Mouse (Mus musculus): ENCODE data around the gene Prm1. TPM values are rescaled to one million over a fixed set of nuclear protein-coding genes. Genes with fewer than 3 reads are reported as not detected.

Prm1 gene
- total and polyA plus RNA-seq, 2 experiments from 2014 or later: not detected

DNA sequence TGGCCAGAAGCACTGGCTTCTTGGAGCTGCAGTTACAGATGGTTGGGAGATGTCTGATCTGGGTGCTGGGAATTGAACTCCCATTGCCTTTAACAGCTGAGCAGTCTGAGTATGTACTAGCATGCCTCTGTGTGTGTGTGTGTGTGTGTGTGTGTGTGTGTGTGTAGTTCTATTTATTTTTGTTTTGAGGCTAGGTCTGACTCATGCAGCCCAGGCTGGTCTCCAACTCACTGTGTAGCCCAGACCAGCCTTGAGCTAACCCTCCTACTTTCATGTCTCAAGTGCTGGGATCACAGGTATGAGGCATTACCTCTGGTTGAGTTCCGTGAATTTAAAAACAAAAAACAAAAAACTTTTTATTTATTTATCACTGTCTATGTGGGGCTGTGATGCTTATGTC lies 18.9 kb upstream of the Prm1 start:
- WGBS: 95% methylated on average over 1 of the region's 1 CpGs
- no peaks in the 10 kb centered on the region for H3K9me3 ChIP-seq (ENCODE audit: low read length)
- ATAC-seq (no peak), DNase-seq (no peak)
- no peak overlapping the region for H3K27ac ChIP-seq (ENCODE audit: low read depth, low read length)
- no peaks in the 10 kb centered on the region for H3K36me3 ChIP-seq (ENCODE audit: insufficient read depth)
- no peaks in the 10 kb centered on the region for H3K4me1 ChIP-seq (ENCODE audit: insufficient read depth)
- H3K27me3 ChIP-seq (ENCODE audit: insufficient read depth, low read length): no peaks in the 10 kb centered on the region
- no peak for TF ChIP-seq CTCF (IDR thresholded peaks at IDR 0.05; ENCODE audit: low read depth)
- no peak overlapping the region for H3K4me3 ChIP-seq (ENCODE audit: low read depth, low read length)
- H3K9ac ChIP-seq: no peak overlapping the region
- no peak overlapping the region for H3K4me2 ChIP-seq (ENCODE audit: low read depth)

GRCm38 (mm10) chr16:10821387-10821786 lies 15.7 kb upstream of the Prm1 start:
- no peaks in the 10 kb centered on the region for H3K27me3 ChIP-seq (ENCODE audit: insufficient read depth, low read length)
- 82% methylated on average over 4 of the region's 4 CpGs for WGBS
- H3K4me1 ChIP-seq (ENCODE audit: insufficient read depth): no peaks in the 10 kb centered on the region
- H3K27ac ChIP-seq (ENCODE audit: low read depth, low read length): no peak overlapping the region
- no peak overlapping the region for H3K4me3 ChIP-seq (ENCODE audit: low read depth, low read length)
- H3K36me3 ChIP-seq (ENCODE audit: insufficient read depth): no peaks in the 10 kb centered on the region
- H3K9me3 ChIP-seq (ENCODE audit: low read length): no peaks in the 10 kb centered on the region
- H3K9ac ChIP-seq: no peak overlapping the region
- DNase-seq (no peak), ATAC-seq (no peak)
- TF ChIP-seq CTCF (IDR thresholded peaks at IDR 0.05; ENCODE audit: low read depth): no peak
- H3K4me2 ChIP-seq (ENCODE audit: low read depth): no peak overlapping the region

DNA sequence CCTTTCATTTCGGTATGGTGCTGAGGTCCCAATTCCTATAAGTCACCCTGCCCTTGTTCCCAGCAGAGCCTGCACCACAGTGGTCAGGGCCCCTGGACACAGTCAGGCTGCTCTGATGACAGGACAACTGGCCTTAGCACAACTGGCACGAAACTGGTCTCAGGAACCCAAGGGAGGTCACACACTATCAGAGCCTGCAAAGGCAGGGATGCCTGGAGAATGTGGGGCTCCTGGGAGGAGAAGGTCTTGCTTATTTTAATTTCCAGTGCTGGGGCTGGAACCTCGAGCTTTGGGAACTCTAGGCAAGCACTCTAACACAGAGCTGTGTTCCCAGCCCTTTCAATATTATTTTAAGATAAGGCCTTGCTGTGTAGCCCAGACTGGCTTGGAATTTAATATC lies 14.3 kb upstream of the Prm1 start:
- H3K4me3 ChIP-seq (ENCODE audit: low read depth, low read length): no peak overlapping the region
- DNase-seq (no peak), ATAC-seq (no peak)
- H3K4me1 ChIP-seq (ENCODE audit: insufficient read depth): no peaks in the 10 kb centered on the region
- H3K27ac ChIP-seq (ENCODE audit: low read depth, low read length): no peak overlapping the region
- TF ChIP-seq CTCF (IDR thresholded peaks at IDR 0.05; ENCODE audit: low read depth): no peak
- WGBS: 85% methylated on average over 3 of the region's 3 CpGs
- no peaks in the 10 kb centered on the region for H3K27me3 ChIP-seq (ENCODE audit: insufficient read depth, low read length)
- H3K36me3 ChIP-seq (ENCODE audit: insufficient read depth): no peaks in the 10 kb centered on the region
- no peak overlapping the region for H3K9ac ChIP-seq
- H3K9me3 ChIP-seq (ENCODE audit: low read length): no peaks in the 10 kb centered on the region
- no peak overlapping the region for H3K4me2 ChIP-seq (ENCODE audit: low read depth)

DNA sequence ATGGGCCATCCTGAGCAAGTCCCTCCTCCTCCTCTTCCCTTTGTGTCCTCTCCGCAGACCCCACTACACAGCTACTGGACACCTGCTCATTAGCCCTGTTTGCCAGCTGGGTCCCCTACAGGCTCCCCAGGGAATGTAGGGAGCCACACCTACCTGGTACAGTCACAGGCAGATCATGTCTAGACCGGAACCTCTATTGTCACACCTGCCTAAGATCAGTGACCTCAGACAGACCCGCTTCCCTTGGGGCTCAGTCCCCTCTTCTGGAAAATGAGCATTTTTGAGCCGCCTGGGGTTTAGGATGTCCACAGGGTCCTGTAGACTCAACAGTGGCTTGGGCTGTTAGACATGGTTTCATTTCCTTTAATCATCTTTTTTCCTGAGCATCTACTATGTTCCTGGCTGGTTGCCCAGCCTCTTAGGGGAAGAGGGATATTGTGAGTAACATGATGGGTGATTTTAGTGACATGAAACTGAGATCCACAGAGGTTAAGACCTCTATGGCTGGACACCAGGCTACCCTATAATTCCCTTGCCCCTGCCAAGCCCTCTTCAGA lies 13.0 kb upstream of the Prm1 start:
- Histone ChIP-seq H3K36me3 (ENCODE audit: insufficient read depth) (no peaks in the 10 kb centered on the region), H3K9ac (no peak overlapping the region), H3K4me1 (ENCODE audit: insufficient read depth) (no peaks in the 10 kb centered on the region), H3K27ac (ENCODE audit: low read depth, low read length) (no peak overlapping the region), H3K4me3 (ENCODE audit: low read depth, low read length) (no peak overlapping the region), H3K27me3 (ENCODE audit: insufficient read depth, low read length) (no peaks in the 10 kb centered on the region), H3K9me3 (ENCODE audit: low read length) (no peaks in the 10 kb centered on the region), H3K4me2 (ENCODE audit: low read depth) (no peak overlapping the region)
- no peak for DNase-seq
- no peak for TF ChIP-seq CTCF (IDR thresholded peaks at IDR 0.05; ENCODE audit: low read depth)
- 76% methylated on average over 4 of the region's 4 CpGs for WGBS
- ATAC-seq: no peak

GRCm38 (mm10) chr16:10814864-10815263 lies 9.2 kb upstream of the Prm1 start:
- no peak for DNase-seq
- no peak for ATAC-seq
- no peaks in the 10 kb centered on the region for H3K27me3 ChIP-seq (ENCODE audit: insufficient read depth, low read length)
- H3K36me3 ChIP-seq (ENCODE audit: insufficient read depth): no peaks in the 10 kb centered on the region
- H3K27ac ChIP-seq (ENCODE audit: low read depth, low read length): no peak overlapping the region
- TF ChIP-seq CTCF (IDR thresholded peaks at IDR 0.05; ENCODE audit: low read depth): no peak
- no peak overlapping the region for H3K4me2 ChIP-seq (ENCODE audit: low read depth)
- H3K9ac ChIP-seq: no peak overlapping the region
- H3K9me3 ChIP-seq (ENCODE audit: low read length): no peaks in the 10 kb centered on the region
- H3K4me3 ChIP-seq (ENCODE audit: low read depth, low read length): no peak overlapping the region
- H3K4me1 ChIP-seq (ENCODE audit: insufficient read depth): no peaks in the 10 kb centered on the region
- WGBS: 93% methylated on average over 4 of the region's 4 CpGs

DNA sequence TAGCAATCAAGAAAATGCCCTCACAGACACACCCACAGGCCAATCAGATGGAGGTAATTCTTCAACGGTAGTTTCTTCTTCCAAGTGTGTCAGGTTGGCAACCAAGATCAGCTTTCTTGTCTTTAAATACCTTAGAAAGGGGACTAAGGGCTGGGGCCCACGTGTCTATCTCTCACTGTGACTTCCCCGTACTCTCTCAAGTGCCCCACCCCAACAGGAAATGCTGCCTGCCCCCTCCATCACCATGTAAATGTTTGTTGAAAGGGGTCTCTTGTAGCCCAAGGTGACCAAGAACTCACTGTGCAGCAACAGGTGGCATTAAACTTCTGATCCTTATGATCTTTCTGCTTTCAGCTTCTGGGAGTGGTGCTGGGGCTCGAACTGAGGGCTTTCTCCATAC lies 8.1 kb upstream of the Prm1 start:
- H3K4me2 ChIP-seq (ENCODE audit: low read depth): no peak overlapping the region
- no peak for DNase-seq
- no peak overlapping the region for H3K4me3 ChIP-seq (ENCODE audit: low read depth, low read length)
- no peaks in the 10 kb centered on the region for H3K27me3 ChIP-seq (ENCODE audit: insufficient read depth, low read length)
- no peak for TF ChIP-seq CTCF (IDR thresholded peaks at IDR 0.05; ENCODE audit: low read depth)
- ATAC-seq: no peak
- H3K36me3 ChIP-seq (ENCODE audit: insufficient read depth): no peaks in the 10 kb centered on the region
- H3K9ac ChIP-seq: no peak overlapping the region
- 74% methylated on average over 4 of the region's 4 CpGs for WGBS
- no peaks in the 10 kb centered on the region for H3K4me1 ChIP-seq (ENCODE audit: insufficient read depth)
- no peak overlapping the region for H3K27ac ChIP-seq (ENCODE audit: low read depth, low read length)
- H3K9me3 ChIP-seq (ENCODE audit: low read length): no peaks in the 10 kb centered on the region

- Histone ChIP-seq H3K4me3 (ENCODE audit: low read depth, low read length) (no peak within 1 kb of the TSS), H3K4me1 (ENCODE audit: insufficient read depth) (no peaks in the 10 kb centered on the region), H3K9ac (no peak within 1 kb of the TSS), H3K36me3 (ENCODE audit: insufficient read depth) (no peaks in the 10 kb centered on the region), H3K27me3 (ENCODE audit: insufficient read depth, low read length) (no peaks in the 10 kb centered on the region), H3K27ac (ENCODE audit: low read depth, low read length) (no peak within 1 kb of the TSS), H3K4me2 (ENCODE audit: low read depth) (no peak within 1 kb of the TSS), H3K9me3 (ENCODE audit: low read length) (no peaks in the 10 kb centered on the region)
- DNase-seq (no peak), ATAC-seq (no peak)
- 88% methylated on average over 2 of the region's 2 CpGs for WGBS
- TF ChIP-seq CTCF (IDR thresholded peaks at IDR 0.05; ENCODE audit: low read depth): no peak
These were observed 7.3 kb upstream of the Prm1 start, which contains the start of gene Gm11172 for GRCm38 (mm10) chr16:10812865-10813371. Gm11172 (plus strand) TSS chr16:10812915.

All from forebrain, postnatal 0 days (tissue).